Mouse (Mus musculus) hindbrain, embryonic 10.5 days (tissue): ENCODE data around the gene Fgfbp1. TPM values are rescaled to one million over a fixed set of nuclear protein-coding genes. Genes with fewer than 3 reads are reported as not detected.

Experiments used
- DNase-seq: peaks from one replicate; pipeline ENCODE4 v3.0.0-alpha.2; 2017; ENCODE audit warnings: low spot score
- H3K27ac ChIP-seq: fragments of 300-500 bp; sonication (generic); 2 replicates; pipeline ENCODE4 v1.5.1; 2016; ENCODE audit warnings: mild to moderate bottlenecking, moderate library complexity
- H3K27me3 ChIP-seq: fragments of 300-500 bp; sonication (generic); 2 replicates; pipeline ENCODE4 v1.6.1; 2016; ENCODE audit warnings: mild to moderate bottlenecking; ENCODE audit not compliant: poor library complexity, insufficient read depth, severe bottlenecking
- H3K36me3 ChIP-seq: fragments of 300-500 bp; sonication (generic); 2 replicates; pipeline ENCODE4 v1.6.1; 2016; ENCODE audit warnings: mild to moderate bottlenecking, moderate library complexity
- H3K4me1 ChIP-seq: fragments of 300-500 bp; sonication (generic); replicated peaks from 2 replicates; pipeline ENCODE4 v1.6.1; 2016; ENCODE audit warnings: mild to moderate bottlenecking
- H3K4me3 ChIP-seq: fragments of 300-500 bp; sonication (generic); 2 replicates; pipeline ENCODE4 v1.5.1; 2016; ENCODE audit warnings: mild to moderate bottlenecking, moderate library complexity
- H3K9me3 ChIP-seq: fragments of 300-500 bp; sonication (generic); 2 replicates; pipeline ENCODE4 v1.6.1; 2016; ENCODE audit warnings: mild to moderate bottlenecking, moderate library complexity
- WGBS: fragments of 180-500 bp; shearing (Covaris S2); methylation state at CpG from one replicate; pipeline ENCODE4 v1.1.7; 2016; 5-methylcytosine and 5-hydroxymethylcytosine counted together
- polyA plus RNA-seq: library from polyadenylated mRNA; unstranded; fragments of >200 nt; fragmentation: Nextera tagmentation; extraction: Ambion mirVana; gene quantifications from 2 replicates; pipeline ENCODE4 v1.2.1, GENCODE M21; 2016

The Fgfbp1 gene
- polyA plus RNA-seq, 1 experiment from 2014 or later: 4.3 TPM

- 87% methylated on average over 2 of the region's 2 CpGs for WGBS
- H3K4me3 ChIP-seq: no peak overlapping the region
- peaks cover 4% of the 10 kb centered on the region; the same call in 1 of the 2 replicates for H3K4me1 ChIP-seq
- no peaks in the 10 kb centered on the region for H3K9me3 ChIP-seq
- H3K27me3 ChIP-seq: no peaks in the 10 kb centered on the region
- H3K27ac ChIP-seq: no peak overlapping the region
- H3K36me3 ChIP-seq: no peaks in the 10 kb centered on the region
- no peak for DNase-seq
Measured at GRCm38 (mm10) chr5:43970532-43970931, 11.0 kb downstream of the Fgfbp1 start.

GRCm38 (mm10) chr5:43968634-43969033 lies 12.9 kb downstream of the Fgfbp1 start:
- H3K36me3 ChIP-seq: no peaks in the 10 kb centered on the region
- no peaks in the 10 kb centered on the region for H3K27me3 ChIP-seq
- no peak overlapping the region for H3K4me3 ChIP-seq
- no peak overlapping the region for H3K27ac ChIP-seq
- H3K9me3 ChIP-seq: no peaks in the 10 kb centered on the region
- no peak for DNase-seq
- 60% methylated on average over 2 of the region's 2 CpGs for WGBS
- peaks cover 4% of the 10 kb centered on the region; the same call in 1 of the 2 replicates for H3K4me1 ChIP-seq

DNA sequence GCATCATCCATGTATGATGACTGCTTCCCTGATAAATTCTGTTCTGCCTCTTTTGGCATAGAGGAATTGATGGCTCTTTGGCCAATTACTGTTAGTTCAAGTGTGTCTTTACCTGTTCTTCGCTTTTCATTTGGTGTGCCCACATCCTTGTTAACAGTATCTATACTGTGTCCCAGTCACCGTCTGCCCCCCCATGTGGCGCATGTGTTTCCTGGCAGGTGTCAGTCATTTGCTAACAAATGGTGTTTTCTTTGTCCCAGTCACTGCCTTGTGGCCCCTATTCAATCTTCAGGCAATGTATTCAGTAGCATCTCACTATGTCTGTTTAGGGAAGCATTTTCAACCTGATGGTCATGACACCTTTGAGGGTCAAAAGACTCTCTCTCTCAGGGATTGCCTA lies 20.5 kb downstream of the Fgfbp1 start:
- Histone ChIP-seq H3K36me3 (no peaks in the 10 kb centered on the region), H3K27me3 (no peaks in the 10 kb centered on the region), H3K9me3 (no peaks in the 10 kb centered on the region), H3K4me1 (no peaks in the 10 kb centered on the region), H3K27ac (no peak overlapping the region), H3K4me3 (no peak overlapping the region)
- DNase-seq: no peak
- 83% methylated on average over 3 of the region's 3 CpGs for WGBS

- Histone ChIP-seq H3K4me1 (no peaks in the 10 kb centered on the region), H3K4me3 (no peak overlapping the region), H3K9me3 (no peaks in the 10 kb centered on the region), H3K36me3 (no peaks in the 10 kb centered on the region), H3K27me3 (no peaks in the 10 kb centered on the region), H3K27ac (no peak overlapping the region)
- DNase-seq: no peak
- 86% methylated on average over 3 of the region's 3 CpGs for WGBS
Measured at GRCm38 (mm10) chr5:43959884-43960440, 21.6 kb downstream of the Fgfbp1 start.

DNA sequence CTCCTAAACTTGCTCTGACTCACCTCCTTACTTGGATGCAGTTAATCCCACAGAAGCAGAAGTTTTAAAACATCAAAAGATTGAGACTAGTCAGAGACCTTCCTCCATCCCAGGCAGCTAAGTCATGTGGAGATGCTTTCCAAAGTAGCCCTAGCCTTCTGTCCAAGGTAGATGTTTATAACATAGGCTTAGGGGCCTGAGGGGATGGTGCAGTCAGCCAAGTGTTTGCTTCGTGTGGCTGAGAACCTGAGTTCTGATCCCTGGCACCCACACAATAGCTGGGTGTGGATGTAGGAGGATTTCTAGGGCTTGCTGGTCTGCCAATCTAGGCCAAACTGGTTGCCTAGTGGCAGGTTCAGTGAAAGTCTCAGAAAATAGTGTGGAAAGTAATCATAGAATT lies 28.3 kb downstream of the Fgfbp1 start:
- 74% methylated on average over 1 of the region's 1 CpGs for WGBS
- H3K4me3 ChIP-seq: no peak overlapping the region
- no peaks in the 10 kb centered on the region for H3K36me3 ChIP-seq
- H3K27ac ChIP-seq: no peak overlapping the region
- H3K27me3 ChIP-seq: 0 out of 2 replicates have a peak, but pooled peaks cover under 1% of the 10 kb centered on the region
- no peaks in the 10 kb centered on the region for H3K9me3 ChIP-seq
- no peak for DNase-seq
- H3K4me1 ChIP-seq: peaks cover 17% of the 10 kb centered on the region

GRCm38 (mm10) chr5:43948748-43949275 lies 32.8 kb downstream of the Fgfbp1 start:
- no peaks in the 10 kb centered on the region for H3K9me3 ChIP-seq
- WGBS: 4% methylated on average over 8 of the region's 8 CpGs
- peaks cover 22% of the 10 kb centered on the region for H3K4me1 ChIP-seq
- peaks cover 7% of the 10 kb centered on the region; the same call in 1 of the 2 replicates for H3K27me3 ChIP-seq
- peak; percentile 38 for DNase-seq
- H3K27ac ChIP-seq: peak overlapping the region; percentile 69
- no peaks in the 10 kb centered on the region for H3K36me3 ChIP-seq
- peak overlapping the region; percentile 51 for H3K4me3 ChIP-seq

DNA sequence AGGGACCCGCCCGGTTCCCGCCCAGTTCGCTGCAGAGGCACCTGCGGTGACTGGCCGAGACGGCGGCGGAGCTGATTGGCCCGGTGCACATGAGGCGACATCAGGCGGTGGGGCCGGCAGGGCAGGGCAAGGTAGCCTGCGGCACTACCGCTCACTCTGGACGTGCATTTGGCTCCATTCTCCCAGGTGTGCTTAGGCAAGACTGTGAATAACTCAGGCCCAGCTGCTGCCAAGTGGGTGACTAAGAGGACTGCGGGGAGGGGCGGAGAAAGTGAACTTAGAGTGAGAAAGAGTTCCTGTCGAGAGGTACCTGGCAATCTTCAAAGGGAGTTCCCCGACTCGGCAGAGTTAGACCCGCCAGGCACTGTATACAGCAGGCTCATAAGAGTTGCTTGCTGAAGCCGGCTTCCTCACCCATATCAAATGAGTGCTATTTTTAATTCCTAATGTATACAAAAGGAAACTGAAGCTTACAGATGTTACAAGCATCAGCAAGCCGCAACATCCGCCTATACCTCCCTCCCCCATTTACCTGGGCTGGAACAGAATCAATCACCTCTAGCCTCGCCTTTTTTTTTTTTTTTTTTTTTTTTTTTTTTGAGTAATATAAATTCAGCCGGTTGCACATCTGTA lies 33.4 kb downstream of the Fgfbp1 start:
- no peaks in the 10 kb centered on the region for H3K36me3 ChIP-seq
- WGBS: 2% methylated on average over 27 of the region's 27 CpGs
- peaks cover 7% of the 10 kb centered on the region; the same call in 1 of the 2 replicates for H3K27me3 ChIP-seq
- peak overlapping the region; percentile 51 for H3K4me3 ChIP-seq
- H3K27ac ChIP-seq: peak overlapping the region; percentile 70
- peak; percentile 61 for DNase-seq
- no peaks in the 10 kb centered on the region for H3K9me3 ChIP-seq
- H3K4me1 ChIP-seq: peaks cover 21% of the 10 kb centered on the region

DNA sequence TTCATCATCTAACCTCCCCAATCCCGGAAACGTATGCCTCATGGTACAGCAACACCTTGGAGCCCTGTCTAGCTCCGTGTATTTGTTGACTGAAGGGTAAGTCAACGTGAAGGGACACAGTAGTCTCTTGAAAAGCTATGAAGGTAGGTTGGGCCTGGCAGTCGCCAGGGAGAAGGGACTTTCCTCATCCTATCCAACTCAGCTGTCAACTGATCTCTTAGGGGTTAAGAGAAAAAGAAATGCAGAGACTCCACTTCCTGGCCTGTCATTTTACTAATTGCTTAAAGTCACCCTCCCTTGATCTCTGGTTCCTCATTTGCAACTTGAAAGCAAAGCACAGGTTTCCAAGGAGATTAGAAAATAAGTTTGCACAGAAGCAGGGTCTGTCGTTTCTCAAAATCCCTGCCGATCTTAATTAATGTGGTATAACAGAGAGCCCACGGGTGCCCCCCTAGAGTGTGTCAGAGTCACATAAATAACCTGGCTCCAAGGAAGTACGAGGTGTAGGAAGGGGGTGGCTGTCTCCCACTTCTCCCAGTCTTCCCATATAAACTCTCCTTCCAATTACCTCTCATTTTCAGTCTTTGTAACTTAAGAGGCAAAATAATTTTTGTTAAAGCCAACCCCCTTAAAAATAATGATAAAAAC lies 34.1 kb downstream of the Fgfbp1 start:
- no peaks in the 10 kb centered on the region for H3K36me3 ChIP-seq
- H3K4me1 ChIP-seq: peaks cover 21% of the 10 kb centered on the region
- WGBS: 48% methylated on average over 9 of the region's 9 CpGs
- peaks cover 7% of the 10 kb centered on the region; the same call in 1 of the 2 replicates for H3K27me3 ChIP-seq
- no peaks in the 10 kb centered on the region for H3K9me3 ChIP-seq
- no peak for DNase-seq
- H3K27ac ChIP-seq: 0 out of 2 replicates have a peak overlapping the region, but pooled peaks have one; percentile 70
- peak overlapping the region; percentile 51 for H3K4me3 ChIP-seq

GRCm38 (mm10) chr5:43933269-43933668 lies 48.3 kb downstream of the Fgfbp1 start:
- Histone ChIP-seq H3K36me3 (no peaks in the 10 kb centered on the region), H3K4me1 (no peaks in the 10 kb centered on the region), H3K27me3 (no peaks in the 10 kb centered on the region), H3K4me3 (no peak overlapping the region), H3K27ac (no peak overlapping the region), H3K9me3 (no peaks in the 10 kb centered on the region)
- DNase-seq: no peak
- WGBS: 59% methylated on average over 2 of the region's 2 CpGs

Other genes with a start within 250 kb of the Fgfbp1 start
- gene Bst1, start 162.9 kb downstream of the Fgfbp1 start, polyA plus RNA-seq: 0.14 TPM in 1 of 2 replicates, not detected in the other
- 47.5 and 52.3 TPM in 2 replicates for gene Fbxl5, start 160.1 kb downstream of the Fgfbp1 start, polyA plus RNA-seq
- 6.4 and 7.7 TPM in 2 replicates for gene Cd38, start 113.2 kb downstream of the Fgfbp1 start, polyA plus RNA-seq
- not detected in 2 replicates for gene Gm7879, start 68.6 kb downstream of the Fgfbp1 start, polyA plus RNA-seq
- 116 and 133 TPM in 2 replicates for gene Prom1, start 120.3 kb upstream of the Fgfbp1 start, polyA plus RNA-seq
- gene Tapt1, start 244.8 kb upstream of the Fgfbp1 start, polyA plus RNA-seq: 21.6 and 23.1 TPM in 2 replicates